Mouse (Mus musculus): ENCODE measurements around the gene Erich4.

Gene Erich4

DNA sequence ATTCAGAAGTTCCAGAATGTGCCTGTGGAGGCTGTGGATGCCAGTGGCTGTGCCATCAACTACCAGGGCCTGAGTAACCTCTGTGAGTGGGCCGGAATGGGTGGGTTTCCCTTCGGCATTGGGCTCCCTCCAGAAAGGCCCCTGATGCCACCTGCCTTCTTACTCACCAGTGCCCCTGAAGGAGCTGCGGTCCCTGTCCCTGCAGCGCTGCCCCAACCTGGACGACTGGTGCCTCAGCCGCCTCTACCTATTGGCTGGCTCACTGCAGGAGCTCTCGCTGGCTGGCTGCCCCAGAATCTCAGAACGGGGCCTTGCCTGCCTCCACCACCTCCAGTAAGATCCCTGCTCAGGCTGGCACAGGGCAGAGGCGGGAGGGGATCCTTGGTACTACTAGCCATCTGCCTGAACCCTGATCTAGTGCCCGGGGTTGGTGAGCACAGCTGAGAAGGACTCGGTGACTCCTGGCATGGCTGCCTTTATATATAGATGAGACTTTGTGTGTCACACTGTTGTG lies 8.2 kb upstream of the Erich4 start:
- DNase-seq = no peak

DNA sequence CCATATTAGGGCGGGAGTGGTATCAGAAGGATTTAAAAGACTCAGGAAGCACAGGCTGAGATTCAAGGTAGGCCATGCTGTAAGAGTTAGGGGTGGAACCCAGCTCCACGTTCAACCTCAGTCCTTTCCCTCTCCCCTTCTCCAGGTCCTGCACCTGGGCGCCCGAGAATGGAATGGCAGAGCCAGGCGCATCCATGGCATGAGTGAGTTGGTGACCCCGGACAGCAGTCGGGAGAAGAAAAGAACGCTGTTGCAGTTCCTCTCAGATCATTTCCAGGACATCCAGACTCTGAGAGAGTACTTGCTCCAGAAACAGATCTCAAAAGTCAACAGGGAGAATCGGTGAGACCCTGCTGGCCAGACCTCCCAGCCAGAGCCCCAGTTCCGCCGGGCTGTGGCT lies 5.1 kb upstream of the Erich4 start:
- no peak for DNase-seq

DNA sequence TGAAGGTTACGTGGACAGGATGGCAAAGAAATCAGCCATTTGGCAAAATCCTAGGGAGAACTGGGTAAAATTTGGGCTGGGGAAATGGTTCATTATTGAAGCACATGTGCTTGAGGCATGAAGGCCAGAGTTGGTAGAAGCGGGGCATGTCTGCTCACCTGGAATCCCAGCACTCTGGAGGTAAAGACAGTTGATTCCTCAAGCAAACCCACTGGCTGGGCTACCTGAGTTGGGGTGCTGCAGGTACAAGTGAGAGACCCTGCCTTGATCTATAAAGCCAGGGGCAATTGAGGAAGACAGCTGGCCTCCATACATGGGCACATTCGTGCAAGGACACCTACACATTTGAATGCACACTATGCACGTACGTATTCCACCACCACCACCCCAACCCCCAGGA lies 4.4 kb upstream of the Erich4 start:
- DNase-seq = no peak

DNA sequence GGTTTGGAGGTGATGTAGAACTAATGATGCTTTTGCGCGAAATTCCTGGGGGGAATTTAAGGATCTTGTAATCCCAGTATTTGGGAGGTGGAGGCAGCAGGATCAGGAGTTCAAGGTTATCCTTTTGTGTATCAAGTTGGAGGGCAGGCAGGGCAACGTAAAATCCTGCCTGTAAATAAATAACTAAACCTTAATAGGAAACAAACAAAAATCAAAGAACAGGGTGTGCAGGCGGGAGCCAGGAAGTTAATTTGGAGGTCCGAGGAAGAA lies 4.0 kb upstream of the Erich4 start:
- DNase-seq = no peak

DNA sequence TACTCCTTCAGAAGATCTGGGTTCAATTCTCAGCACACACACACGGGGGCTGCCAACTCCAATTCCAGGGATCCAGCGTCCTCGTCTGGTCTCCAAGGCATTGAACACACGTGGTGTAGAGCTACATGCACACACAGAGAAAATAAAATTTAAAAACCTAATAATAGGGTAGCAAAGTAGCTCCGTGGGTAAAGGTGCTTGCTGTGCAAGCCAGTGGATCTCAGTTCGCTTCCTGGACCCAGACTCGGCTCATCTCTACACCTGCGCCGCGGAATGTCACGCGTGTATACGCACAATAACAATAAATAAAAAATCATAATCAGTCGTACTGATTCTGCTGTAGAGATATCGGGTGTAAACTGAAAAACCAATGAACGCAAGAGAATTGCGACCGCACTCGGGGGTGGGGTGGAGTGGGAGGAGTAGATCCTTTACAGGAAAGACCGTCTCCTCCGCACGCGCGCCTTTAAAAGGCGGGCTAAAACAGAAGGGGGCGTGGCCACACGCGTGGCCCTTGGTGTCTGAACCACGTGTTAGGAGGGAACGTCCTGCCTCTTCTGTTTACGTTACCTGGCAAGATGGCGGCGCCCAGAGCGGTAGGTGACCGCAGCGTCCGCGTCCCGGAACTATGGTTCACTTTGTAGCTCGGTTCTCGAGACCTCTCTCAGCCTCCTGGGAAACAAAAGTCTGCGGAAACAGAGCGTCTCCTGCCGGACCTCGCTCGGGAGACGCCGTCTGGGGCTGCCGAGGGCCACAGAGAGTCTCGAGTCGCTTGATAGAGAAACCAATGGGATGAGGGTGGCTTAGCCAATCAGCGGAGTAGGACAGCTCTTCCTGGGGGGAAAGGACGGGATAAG lies 3.4 kb upstream of the Erich4 start, which contains the start of gene Dmac2:
Gene Dmac2 (plus strand): TSS at position 550 of the 857 bp plus-strand sequence.
- peak; percentile 91 to 96 for DNase-seq

DNA sequence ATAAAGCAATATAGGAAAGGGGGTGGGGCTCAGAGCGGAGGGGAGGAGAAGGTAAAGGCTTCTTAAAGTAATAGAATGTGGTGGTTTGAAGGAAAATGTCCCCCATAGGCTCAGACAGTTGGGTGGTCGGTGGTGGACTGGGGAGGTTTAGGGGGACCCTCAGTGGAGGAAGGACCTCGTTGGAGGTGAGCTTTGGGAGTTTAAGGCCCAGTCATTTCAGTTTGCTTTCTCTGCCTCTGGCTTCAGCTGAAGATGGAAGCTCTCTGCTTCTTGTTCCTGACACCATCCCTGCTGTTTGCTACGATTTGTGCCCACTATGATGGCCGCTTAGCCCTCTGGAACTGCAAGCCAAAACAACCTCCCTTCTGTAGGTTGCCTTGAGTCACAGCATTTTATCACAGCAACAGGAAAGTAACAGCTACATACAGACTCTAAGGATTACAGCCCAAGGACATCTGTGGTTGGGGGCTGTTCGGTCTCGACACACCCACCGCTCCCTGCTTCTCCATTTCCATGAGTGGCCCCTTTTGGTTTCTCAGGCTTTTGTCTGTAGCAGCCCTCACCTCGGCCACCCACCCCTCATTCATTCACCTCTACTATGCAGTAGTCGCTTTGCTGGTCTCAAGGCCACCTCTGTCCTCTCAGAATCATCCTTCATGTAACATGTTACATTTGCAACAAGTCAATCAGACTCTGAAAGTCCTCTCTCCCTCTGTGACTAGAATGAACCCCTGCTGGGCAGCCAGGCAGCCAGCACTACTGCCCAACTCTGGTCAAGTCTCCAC lies 1.9 kb upstream of the Erich4 start:
- DNase-seq = no peak

DNA sequence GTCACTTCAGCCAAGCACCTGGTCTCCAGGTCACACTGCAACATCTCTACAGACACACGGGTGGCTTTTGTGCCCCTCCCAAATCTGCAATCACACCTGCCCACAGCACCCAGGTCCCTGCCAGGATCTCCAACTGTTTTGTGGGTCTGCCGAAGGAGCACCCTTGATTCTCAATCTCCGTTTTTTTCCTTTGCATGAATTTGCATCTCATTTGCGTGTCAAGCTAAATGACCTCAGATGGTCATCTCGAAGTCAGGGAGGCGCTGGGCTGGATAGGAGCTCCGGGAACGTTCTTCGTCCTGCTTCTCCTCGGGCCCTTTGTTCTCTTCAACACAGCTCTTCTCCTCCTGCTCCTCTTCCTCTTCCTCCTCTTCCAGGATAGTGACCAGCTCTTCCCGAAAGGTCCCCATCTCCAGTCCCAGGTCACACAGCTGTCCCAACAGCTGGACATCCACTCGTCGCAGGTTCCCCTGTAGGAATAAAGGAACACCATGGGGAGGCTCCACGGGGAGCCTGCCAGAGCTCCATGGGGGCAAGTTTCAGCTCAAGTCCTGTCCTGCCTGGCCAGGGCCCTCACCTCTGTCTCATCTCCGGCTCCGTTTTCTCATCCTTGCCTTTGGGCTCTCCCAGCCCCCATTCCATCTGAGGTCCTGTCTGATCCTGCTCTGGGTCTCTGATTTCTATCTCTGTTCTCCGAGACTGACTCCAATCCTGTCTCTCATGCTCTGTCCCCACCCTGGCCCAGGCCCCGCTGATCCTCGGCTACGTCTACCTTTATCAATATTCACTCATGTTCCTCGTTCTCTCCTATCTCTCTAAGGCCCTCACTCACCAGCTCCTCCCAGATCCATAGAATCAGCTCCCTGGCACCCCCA lies 624 bp downstream of the Erich4 start:
- no peak for DNase-seq

DNA sequence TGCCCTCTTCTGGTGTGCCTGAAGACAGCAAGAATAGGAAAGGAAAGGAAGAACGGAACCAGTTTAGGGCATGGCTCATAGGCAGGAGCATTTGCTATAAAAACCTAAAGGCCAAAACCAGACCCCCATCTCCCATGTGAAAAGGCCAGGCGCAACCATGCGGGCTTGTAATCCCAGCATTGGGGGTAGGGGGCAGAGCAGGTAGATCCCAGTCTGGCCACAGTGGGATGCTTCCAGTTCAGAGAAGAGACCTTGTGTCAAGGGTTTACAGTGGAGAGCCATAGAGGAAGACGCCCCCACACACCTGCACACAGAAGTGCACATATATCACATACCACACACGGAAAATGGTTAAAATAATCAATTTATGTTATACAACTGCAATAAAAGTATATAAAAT lies 1.6 kb downstream of the Erich4 start:
- DNase-seq = no peak

DNA sequence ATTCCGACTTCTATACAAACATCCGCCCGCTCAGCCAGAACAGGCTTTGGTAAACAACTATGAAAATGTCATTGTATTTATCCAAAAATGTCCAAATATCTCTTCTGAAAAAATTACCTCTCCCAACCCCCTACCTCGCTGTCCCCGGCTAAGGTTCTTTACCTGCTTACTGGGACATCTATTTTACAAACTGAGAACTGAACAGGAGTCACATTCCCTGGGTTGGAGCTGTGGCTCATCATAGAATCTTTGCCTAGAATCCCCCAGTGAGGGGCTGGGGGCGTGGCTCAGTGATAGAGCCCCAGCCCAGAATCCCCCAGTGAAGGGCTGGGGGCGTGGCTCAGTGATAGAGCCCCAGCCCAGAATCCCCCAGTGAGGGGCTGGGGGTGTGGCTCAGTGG lies 4.2 kb downstream of the Erich4 start:
- no peak for DNase-seq

DNA sequence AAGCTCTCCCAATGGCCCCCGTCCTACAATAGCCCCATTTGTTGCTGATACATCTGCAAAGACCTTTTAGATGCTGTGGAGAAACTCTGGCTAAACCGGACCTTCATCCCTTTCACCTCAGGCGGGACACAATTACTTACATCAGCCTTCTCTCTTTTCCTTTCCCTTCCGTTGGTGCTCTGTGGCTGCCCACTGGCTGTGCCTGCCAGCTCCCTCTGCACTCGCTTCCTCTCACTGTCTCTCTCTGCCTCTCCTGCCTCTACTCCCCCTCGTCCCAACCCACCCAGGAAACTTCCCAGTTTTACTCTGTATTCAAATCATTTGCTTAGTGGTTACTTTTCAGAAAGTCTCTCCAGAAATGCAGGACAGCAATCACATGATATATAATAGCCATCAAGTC lies 5.6 kb downstream of the Erich4 start:
- no peak for DNase-seq

DNA sequence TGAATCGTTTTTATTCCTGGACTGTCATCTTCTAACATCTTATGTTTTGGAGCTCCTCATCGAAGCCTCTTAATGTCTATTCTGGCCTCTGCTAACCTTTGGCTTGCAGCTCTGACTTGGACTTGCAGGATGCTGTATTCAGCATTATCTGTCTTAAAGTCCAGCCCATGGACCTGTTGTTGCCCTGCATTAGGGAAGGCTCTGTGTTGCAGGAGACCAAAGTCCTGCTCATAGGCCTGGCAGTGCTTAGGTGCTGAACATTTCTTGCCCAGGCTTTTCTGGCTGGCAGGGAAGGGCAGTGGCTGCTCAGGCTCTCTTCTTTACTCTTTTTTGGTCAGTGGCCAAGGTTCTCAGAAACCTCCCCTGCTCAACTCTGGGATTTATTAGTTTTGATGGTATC lies 8.5 kb downstream of the Erich4 start:
- DNase-seq = no peak

DNA sequence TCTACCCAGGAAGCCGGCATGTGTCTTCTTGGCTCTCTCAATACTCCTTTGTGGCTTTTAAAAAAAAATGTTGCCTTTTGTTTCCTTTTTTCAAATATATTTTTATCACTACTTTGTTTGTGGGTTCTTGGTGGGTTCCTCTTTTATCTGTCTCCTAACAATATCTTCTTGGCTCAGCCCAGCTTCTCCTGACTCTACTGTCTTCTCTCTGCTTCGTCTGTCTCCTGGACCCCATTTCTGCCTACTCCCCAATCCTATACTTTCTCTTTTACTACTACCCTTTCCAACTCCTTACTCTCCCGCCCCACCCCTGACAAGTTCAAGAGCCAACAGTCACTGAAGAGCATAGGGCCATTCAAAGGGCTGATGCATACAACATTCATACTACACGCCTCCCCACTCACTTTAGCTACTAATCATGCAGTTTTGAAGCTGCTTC lies 9.0 kb downstream of the Erich4 start:
- DNase-seq = no peak

DNA sequence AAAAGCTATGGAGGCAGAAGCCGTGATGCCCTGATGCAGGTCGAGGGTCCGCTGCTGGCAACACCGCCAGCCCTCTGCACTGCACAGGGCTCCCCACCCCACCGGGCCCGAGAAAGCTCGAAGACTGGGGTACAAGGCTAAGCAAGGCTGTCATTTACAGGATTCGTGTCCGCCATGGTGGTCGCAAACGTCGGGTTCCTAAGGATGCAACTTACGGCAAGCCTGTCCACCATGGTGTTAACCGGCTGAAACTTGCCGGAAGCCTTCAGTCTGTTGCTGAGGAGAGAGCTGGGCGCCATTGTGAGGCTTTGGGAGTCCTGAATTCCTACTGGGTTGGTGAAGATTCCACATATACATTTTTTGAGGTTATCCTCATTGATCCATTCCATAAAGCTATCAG lies 14.3 kb downstream of the Erich4 start:
- DNase-seq = no peak

DNA sequence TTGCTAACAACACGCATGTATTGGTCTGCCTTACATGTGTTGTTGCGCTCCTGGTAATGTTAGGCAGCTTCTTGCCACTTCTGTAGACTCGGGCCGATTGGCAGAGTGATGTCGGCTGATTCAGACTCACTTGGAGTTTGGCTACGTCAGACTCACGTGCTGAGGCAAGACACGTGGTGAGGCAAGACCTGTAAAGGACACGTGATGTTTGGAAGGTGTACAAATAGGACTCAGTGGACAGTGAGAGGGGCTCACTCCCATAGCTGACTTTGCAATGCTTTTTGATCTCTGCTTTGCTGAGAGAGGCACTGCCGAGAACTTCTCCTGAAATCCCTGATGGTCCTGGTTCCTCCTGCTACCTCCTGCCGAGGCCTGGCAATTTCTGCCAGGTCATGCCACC lies 15.0 kb downstream of the Erich4 start:
- no peak for DNase-seq

DNA sequence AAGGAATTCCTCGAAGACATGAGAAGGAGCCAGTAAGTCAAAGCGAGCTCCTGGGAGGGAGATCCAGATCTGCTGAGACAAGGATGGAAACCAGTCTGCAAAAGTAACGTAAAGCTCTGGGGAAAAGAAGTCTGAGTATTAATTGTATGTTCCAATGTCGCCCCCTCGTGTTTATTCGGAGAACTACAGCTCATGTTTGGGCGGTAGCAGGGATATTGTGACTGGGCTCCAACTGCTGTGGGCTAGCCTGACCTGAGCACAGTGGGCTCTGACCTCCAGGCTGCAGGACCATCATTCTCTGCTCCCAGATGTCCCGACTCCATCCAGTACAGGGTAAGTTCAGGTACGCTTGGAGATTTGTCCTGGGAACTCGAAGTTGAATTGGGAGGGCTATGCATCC lies 16.0 kb downstream of the Erich4 start:
- DNase-seq = peak in 1 of 2 experiments; percentile 54

DNA sequence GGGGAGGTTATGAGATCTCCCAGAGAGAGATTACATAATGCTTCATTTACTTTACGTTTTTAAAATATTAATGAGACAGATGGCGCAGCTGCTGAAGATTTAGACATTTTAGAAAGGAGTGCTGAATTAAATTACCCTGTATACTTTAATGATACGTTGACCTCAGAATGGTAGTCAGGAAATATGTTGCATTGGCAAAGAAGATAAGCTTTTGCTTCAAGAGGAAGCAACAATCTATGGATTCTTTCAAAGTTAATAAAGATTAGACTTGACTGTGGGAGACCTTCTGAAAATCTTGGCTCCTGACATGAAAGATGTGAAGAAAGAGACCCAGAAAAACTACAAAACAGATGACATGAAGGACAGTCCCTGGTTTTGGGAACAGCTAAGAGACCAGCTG lies 21.8 kb downstream of the Erich4 start:
- DNase-seq = no peak

DNA sequence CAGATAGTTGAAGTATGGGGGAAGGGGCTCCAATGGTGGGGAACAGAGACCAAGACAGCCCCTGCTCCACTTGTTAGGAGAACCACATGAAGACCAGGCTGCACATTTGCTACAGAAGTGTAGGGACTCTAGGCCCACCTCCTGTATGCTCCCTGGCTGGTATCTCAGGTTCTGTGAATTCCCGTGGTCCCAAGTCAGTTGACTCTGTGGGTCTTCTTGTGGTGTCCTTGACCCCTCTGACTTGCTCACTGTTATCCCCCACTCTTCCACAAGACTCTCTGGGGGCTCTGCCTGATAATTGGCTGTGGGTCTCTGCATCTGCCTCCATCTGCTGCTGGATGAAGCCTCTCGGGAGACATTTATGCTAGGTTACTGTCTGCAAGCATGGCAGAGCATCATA lies 24.5 kb downstream of the Erich4 start:
- DNase-seq = no peak

DNA sequence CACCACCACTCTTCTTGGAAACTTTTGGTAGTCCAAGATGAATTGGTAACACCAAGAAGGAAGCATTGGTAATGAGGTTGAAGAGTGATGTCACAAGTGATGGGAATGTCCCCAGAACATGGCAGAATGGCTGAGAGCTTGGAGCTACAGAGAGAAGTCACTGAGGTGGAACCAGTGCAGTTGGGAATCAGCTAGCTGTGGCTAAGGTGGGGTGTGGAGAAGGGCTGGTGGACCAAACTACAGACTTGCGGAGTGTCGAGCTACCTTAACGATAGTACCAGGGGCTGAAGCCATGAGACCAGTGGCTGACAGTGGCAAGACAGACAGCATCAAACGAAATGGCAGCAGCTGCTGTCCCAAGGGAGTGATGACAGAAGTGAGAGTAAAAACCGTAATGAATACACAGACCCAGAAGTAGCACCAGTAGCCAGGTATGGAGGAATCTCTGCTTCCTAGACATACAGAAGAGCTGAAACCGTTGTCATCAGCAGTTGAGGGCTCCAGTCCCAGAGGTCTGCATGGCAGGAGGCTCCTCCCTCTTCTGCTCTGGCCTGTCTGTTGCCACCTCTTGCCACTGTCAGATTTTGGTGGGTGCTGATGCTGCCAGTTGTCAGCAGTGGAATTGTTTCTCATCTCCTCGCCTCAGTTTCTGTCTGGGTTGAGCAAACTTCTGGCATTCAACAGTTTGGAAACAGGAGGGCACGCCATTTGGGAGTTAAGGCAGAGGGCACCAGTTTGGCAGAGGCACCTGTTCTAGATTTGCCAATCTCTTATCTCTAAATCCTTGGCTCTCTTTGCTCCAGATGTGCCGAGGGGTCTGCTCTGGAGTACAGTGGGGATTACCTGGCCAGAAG lies 30.1 kb downstream of the Erich4 start:
- no peak for DNase-seq

DNA sequence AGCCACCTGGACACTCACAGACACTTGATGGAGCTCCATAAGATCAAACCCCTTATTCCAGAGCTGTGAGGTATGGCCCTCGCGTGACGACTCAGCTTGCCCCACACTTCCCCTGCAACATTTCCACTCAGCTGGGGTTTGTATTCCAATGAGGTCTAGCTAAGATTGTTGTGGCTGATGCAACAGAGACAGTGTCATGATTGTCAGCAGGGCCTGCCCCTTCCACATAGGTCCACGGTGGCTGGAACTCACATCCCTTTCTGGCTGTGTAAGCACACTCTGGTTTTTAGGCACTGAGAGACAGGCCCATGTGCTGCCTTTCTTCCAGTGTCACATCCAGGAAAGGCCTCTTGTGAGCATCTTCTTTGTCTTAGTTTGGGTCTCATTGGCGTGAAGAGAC lies 31.0 kb downstream of the Erich4 start:
- DNase-seq = no peak

DNA sequence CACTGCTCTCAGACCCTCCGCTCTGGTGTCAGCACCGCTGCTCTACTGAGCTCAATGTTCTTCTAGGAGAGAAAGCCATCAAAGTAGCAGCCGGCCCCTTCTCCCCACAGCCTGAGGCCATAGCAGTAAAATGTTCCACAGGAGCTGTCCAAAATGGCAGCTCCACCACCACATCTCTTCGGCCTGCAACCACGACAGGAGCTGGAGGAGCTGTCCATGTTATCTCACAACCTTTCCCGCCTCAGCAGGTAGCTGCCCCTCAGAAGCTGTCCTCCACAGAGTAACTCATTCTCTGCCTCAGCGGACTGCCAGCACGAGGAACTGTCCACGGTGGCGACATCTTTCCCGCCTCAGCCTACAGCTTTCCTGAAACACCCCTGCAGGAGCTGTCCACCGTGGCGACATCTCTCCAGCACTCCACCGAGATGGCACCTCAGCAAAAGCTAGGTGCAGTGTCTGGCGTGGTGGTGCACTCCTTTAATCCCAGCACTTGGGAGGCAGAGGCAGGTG lies 33.3 kb downstream of the Erich4 start:
- DNase-seq = no peak

DNA sequence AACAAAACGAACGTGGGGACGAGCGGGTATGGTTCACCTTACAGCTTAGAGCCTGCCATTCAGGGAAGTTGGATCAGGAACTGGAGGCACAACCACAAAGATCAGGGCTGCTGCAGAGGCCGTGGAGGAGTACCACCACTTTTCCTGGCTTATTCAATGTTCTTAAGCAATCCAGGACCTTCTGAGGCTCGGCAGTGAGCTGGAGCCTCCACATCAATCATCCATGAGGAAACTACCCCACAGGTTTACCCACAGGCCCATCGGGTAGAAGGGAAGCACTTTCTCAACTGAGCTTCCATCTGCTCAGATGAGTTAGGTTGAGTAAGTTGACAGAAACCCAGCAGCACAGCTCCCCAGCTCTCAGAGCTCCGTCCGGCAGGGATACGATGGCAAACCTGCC lies 36.3 kb downstream of the Erich4 start:
- no peak for DNase-seq

Measured in thymus, adult 18-20 months (tissue).